Mouse (Mus musculus) hematopoietic stem cell, adult 5-6 weeks (primary cell): ENCODE measurements around the gene Sfrp2. TPM values are rescaled to one million over a fixed set of nuclear protein-coding genes. Genes with fewer than 3 reads are reported as not detected.
A peak's percentile ranks its signal among the peaks of the same experiment; 100 is the strongest.

Experiments
- ATAC-seq, 2 experiments: fragments of 125-278 bp in 1 of 2; replicated peaks in 1 of 2; 2 replicates each; pipeline ENCODE4 v1.8.0; 2016 to 2017; ENCODE audit warnings: inconsistent platforms in 2 of 2, mild to moderate bottlenecking in 2 of 2, moderate number of reproducible peaks in 2 of 2, low read depth in 1 of 2, moderate TSS enrichment in 1 of 2; ENCODE audit not compliant: low FRiP score in 2 of 2, poor library complexity in 2 of 2, severe bottlenecking in 2 of 2, insufficient read depth in 1 of 2, low TSS enrichment in 1 of 2
- total RNA-seq: library from RNA; stranded (forward); fragments of 172-1452, 232-1000 nt; gene quantifications from 2 replicates; pipeline ENCODE4 v1.2.3, GENCODE M21; 2017

Sfrp2 gene
- not detected in 2 replicates for total RNA-seq

DNA sequence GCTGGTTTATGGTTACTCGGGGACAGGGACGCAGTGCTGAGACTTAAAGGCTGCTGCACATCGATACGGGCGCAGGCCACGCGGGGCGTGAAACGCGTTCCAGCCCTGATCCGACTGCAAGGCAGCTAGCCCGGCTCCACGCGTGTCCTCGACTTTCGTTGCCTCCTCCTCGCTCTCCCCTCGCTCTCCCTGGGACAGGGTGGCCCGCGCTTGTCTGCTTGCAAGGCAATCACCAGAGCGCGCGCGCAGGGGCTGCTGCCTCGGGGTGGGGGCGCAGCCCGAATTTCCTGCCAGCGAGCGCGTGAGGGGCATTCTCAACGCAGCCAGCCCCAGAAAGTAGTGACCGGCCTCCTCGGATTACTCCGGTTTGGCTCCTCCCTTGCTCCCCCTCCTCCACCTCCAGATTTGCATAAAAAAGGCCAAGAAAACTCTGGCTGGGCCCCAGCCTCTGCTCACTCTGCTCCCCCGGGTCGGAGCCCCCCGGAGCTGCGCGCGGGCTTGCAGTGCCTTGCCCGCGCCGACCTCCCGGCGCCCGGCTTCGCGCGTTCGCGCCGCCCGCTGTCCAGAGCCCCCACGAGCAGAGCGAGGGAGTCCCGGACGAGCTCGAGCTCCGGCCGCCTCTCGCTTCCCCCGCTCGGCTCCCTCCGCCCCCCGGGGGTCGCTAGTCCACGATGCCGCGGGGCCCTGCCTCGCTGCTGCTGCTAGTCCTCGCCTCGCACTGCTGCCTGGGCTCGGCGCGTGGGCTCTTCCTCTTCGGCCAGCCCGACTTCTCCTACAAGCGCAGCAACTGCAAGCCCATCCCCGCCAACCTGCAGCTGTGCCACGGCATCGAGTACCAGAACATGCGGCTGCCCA, at the start of gene Sfrp2:
Sfrp2 (plus strand) TSS at position 451 of the 855 bp plus-strand sequence.
- no peak for ATAC-seq

GRCm38 (mm10) chr3:83717643-83718231, 48.4 kb upstream of the Sfrp2 start:
- no peak for ATAC-seq

GRCm38 (mm10) chr3:83718662-83719061, 47.5 kb upstream of the Sfrp2 start:
- peak; percentile 54 to 63; a peak in 2 of 4 replicates for ATAC-seq

- no peak for ATAC-seq
These were observed 37.9 kb upstream of the Sfrp2 start for GRCm38 (mm10) chr3:83728223-83728622.

DNA sequence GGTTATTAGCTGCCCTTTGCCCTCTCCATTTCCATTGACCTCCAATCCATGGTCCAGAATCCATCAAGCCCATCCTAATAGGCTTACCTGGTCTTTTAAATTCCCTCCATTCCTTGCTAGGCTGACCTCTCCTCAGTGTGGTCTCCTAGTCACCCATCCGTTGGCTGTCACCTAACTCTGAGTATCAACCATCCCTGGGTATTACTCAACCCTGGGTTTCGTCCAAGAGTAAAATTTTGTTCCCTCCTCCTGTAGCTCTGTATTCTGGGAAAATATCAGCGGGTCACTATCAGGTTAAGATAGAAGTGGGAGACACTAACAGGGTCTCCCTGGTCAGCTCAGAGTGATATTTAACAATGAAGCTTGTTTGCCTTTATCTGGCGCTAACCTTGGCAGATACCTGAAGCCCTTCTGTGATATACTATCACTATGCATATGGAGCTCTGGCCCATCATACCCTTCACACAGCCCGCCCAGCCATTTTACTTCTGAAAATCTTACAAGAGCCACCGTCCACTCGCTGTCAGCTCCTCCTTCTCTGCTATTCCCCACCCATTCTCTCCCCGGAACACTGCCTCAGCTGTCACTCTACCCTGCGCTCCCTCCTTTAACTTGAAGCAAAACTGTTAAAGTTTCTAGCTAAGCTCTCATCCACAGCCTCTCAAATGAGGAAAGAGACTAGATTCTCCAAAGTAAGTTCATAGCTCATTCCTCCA, 37.3 kb upstream of the Sfrp2 start:
- ATAC-seq = no peak

GRCm38 (mm10) chr3:83733985-83734384, 32.1 kb upstream of the Sfrp2 start:
- ATAC-seq = no peak

DNA sequence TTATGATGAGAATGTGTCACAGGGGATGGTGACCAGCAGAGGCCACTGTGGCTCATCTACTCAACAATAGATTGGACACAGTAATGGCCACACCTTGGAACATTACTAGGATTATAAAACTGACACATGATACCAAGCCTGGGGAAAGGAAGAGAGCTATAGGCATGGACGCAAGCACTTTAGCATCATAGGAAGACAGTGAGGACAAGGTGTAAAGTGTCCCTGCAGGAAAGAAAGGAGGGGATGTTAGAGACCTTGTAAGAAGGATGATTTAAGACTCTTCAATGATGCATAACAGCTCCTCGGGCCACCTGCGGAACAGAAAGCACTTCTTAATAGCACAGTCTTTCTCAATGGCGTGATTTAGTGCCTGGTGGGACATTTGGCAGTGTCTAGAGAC, 29.1 kb upstream of the Sfrp2 start:
- ATAC-seq = no peak

DNA sequence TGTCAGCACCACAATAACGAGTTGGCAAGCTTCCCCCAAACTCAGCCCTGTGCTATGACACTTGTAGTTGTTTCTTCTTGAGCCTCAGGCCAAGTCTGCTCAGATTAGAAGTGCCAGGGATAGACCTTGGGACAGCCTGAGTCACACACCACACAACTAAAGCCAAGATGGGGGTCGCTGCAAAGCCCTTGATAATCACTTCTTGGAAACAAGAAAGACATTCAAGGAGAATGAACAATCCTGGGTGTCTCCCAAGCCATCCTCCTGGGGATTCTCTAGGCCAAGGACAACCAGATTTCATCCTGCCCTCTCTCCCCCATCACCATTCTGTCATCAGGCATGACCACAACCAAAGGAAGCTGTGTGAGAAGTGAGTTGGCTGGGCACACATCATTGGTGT, 25.9 kb upstream of the Sfrp2 start:
- no peak for ATAC-seq

DNA sequence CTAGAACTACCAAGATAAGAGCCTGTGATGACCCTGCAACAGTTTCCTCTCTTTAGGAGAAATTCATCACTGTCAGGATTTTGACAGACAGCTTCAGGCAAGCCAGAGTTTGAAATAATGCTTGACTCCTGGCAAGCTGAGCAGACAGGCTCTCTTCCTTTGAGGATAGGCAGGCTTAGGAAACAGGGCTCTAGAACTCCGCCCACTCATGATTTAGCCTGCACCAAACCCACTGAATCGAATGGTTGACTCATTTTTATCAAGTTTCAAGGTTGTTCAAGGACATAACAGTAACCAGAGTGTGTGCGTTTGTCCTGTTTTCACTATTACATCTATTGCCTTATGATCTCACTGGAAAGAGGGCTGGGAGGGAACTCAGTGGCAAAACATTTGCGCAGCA, 18.8 kb upstream of the Sfrp2 start:
- no peak for ATAC-seq

DNA sequence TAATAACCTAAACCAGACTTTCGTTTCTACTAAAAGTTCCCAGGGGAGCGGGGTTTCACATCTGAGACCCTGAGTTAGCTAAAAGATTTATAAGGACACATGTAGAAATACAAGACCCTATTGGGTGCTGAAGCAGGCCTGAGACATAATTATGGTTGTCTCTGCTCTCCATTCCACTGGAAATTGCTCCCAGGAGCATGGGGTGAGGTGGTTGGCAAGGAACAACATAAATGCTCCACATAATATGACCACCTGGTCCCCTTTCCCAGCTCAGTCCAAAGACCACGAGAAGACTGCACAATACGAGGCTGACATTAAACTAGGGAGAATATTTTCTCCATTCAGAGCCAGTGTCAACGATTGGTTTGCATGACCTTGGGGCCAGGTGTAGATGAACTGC, 18.2 kb upstream of the Sfrp2 start:
- ATAC-seq = no peak

DNA sequence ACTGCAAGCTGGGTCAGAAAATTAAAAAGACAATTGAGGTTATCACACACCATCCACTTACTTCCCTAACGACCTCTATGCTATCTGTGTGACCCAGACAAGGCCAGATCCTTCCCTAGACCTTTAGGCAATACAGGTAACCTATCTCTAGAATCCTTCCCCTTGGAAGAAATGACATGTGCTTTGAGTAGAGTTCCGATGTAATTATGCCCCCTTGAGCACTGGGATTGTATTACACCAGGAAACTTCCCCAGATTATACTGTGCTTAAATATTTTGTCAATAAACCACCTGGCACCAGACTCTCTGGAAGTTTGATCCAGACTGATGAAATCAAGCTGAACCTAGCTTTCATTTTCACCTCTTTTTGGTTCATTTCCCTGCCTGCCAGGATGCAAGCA, 14.5 kb upstream of the Sfrp2 start:
- ATAC-seq = peak in 1 of 2 experiments; percentile 42; a peak in 2 of 4 replicates

DNA sequence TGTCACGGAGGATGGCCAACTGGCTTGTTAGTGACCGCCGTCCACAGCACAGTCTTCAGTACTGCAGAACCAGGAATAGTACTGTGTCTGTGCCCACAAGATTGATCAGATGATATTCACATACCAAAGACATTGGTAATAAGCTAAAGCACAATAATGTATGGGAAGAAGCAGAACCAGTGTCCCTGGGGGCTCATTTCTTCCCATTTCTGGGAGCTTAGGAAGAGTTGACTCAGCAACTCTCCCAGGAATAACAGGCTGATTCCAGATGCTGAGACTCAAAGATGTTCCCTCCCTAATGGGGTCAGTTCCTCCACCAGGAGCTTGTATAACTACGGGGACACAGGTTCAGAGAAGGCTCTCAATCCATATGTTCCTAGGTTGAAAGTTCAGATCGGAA, 13.9 kb upstream of the Sfrp2 start:
- ATAC-seq = no peak

- ATAC-seq = no peak
These were observed 11.0 kb upstream of the Sfrp2 start for GRCm38 (mm10) chr3:83755043-83755635.

GRCm38 (mm10) chr3:83755666-83756065, 10.5 kb upstream of the Sfrp2 start:
- no peak for ATAC-seq

GRCm38 (mm10) chr3:83762361-83762760, 3.8 kb upstream of the Sfrp2 start:
- no peak for ATAC-seq

GRCm38 (mm10) chr3:83763551-83764548, 2.3 kb upstream of the Sfrp2 start:
- ATAC-seq = peak; percentile 79 to 84

DNA sequence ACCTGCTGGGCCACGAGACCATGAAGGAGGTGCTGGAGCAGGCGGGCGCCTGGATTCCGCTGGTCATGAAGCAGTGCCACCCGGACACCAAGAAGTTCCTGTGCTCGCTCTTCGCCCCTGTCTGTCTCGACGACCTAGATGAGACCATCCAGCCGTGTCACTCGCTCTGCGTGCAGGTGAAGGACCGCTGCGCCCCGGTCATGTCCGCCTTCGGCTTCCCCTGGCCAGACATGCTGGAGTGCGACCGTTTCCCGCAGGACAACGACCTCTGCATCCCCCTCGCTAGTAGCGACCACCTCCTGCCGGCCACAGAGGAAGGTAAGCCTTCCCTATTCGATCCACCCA, 577 bp downstream of the Sfrp2 start:
- no peak for ATAC-seq
